Mouse (Mus musculus): ENCODE results near the gene Frmd5. TPM values are rescaled to one million over a fixed set of nuclear protein-coding genes. Genes with fewer than 3 reads are reported as not detected.
A peak's percentile ranks its signal among the peaks of the same experiment; 100 is the strongest.

The Frmd5 gene
- total RNA-seq, 1 experiment from 2014 or later: 208 TPM

GRCm38 (mm10) chr2:121620582-121621261, 186.2 kb downstream of the Frmd5 start:
- no peak for DNase-seq

GRCm38 (mm10) chr2:121615199-121615559, 191.7 kb downstream of the Frmd5 start:
- no peak for DNase-seq

GRCm38 (mm10) chr2:121614483-121615198, 192.2 kb downstream of the Frmd5 start:
- peak; percentile 50 for DNase-seq

GRCm38 (mm10) chr2:121612112-121612511, 194.8 kb downstream of the Frmd5 start:
- no peak for DNase-seq

- DNase-seq: no peak
These were observed 196.6 kb downstream of the Frmd5 start for GRCm38 (mm10) chr2:121610008-121610884.

GRCm38 (mm10) chr2:121609141-121609724, 197.7 kb downstream of the Frmd5 start:
- DNase-seq: no peak

- no peak for DNase-seq
These were observed 204.5 kb downstream of the Frmd5 start for GRCm38 (mm10) chr2:121602397-121602796.

- no peak for DNase-seq
These were observed 205.3 kb downstream of the Frmd5 start for GRCm38 (mm10) chr2:121601543-121601942.

- no peak for DNase-seq
These were observed 206.2 kb downstream of the Frmd5 start for GRCm38 (mm10) chr2:121600736-121601135.

- DNase-seq: no peak
These were observed 208.6 kb downstream of the Frmd5 start for GRCm38 (mm10) chr2:121598249-121598648.

GRCm38 (mm10) chr2:121596621-121597020, 210.3 kb downstream of the Frmd5 start:
- no peak for DNase-seq

- no peak for DNase-seq
These were observed 212.1 kb downstream of the Frmd5 start for GRCm38 (mm10) chr2:121594660-121595291.

GRCm38 (mm10) chr2:121594131-121594530, 212.8 kb downstream of the Frmd5 start:
- no peak for DNase-seq

- no peak for DNase-seq
These were observed 218.6 kb downstream of the Frmd5 start for GRCm38 (mm10) chr2:121588309-121588694.

GRCm38 (mm10) chr2:121587523-121588308, 219.2 kb downstream of the Frmd5 start:
- DNase-seq: no peak

- DNase-seq: no peak
These were observed 222.2 kb downstream of the Frmd5 start for GRCm38 (mm10) chr2:121584705-121585104.

GRCm38 (mm10) chr2:121583468-121584116, 223.3 kb downstream of the Frmd5 start:
- DNase-seq: peak; percentile 87

GRCm38 (mm10) chr2:121582809-121583376, 224.0 kb downstream of the Frmd5 start:
- DNase-seq: no peak

- DNase-seq: peak; percentile 54
These were observed 231.1 kb downstream of the Frmd5 start for GRCm38 (mm10) chr2:121575741-121576201.

- DNase-seq: no peak
These were observed 232.7 kb downstream of the Frmd5 start for GRCm38 (mm10) chr2:121574066-121574630.

Data from adrenal gland, postnatal 25 days (tissue).